Mouse (Mus musculus): Measurements from ENCODE around the gene Yipf6.
"Not testable (repeated sequence)": the region's sequence is repeated elsewhere in the genome, so short reads cannot be mapped to it uniquely, and the experiment has no call there.

Yipf6 gene

DNA sequence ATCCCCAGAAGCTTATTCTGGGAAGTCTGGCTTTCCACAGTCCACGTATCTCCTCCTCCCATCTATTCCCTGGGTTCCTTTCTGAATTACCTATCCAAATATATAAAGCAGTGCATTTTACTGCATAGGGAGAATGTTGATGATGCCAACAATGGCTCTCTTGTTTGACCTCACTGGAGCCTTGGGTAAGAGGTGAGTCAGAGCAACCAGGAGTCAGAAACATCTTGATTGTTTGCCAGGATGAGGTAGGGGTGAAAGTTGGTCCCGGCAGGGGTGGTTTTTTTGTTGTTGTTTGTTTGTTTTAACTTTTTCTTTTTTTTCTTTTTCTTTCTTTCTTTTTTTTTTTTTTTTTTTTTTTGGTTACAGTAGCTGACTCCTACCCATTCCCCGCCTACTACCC is at the start of gene Yipf6:
Gene Yipf6, plus strand, starts transcription at position 216 of the 400 bp plus-strand sequence.
- DNase-seq (ENCODE audit: extremely low read depth, low read depth): no peak

DNA sequence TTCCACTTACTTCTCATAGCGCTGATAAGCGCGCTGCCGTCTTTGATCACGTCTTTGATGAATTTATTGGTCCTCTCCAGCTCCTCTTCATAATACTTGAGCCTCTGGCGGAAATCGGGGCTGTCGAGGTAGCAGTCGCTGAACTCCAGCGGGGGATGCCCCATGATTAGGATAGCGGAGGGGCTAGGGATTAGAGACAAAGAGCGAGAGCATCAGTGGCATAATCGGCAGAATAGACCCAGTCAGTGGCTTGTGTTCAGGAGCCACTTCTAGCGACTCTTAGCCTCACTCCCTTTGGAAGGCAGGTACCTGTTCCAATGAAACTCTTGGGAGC is 46.1 kb upstream of the Yipf6 start:
- no peak for DNase-seq (ENCODE audit: extremely low read depth, low read depth)

DNA sequence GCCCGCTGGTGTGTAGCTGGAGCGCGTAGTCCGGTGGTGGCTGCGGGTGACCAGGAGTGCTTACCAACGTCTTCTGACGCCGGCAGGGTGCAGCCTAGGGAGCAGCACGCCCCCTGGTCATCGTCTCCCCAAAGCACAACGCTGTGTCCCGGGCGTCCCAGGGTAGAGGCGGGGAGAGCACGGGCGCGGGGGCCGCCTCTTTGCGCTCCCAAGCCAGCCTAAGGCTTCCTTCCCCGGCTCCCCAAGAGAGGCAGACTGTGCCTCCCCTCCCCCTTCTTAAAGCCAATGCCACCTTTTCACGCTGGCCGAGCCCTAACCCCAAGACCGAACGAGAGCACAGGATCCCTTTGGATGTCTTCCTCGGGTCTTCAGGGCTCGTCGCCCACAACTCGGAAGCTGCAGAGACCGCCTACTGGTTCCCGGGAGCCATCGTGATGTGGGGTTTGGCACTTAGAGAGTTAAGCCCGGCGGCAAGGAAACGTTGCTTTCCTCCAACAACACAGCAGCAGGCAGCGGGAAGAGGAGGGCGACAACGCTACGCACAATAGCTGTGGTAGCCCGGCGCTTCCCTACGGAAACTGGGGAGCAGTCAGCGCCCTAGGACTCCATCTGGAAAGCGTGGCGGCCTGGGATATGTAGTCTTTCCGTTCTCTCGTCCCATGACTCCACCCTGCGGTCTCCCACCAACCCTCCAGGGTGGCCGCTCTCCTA is 45.6 kb upstream of the Yipf6 start, which contains the start of gene Ophn1:
Gene Ophn1, minus strand, starts transcription at position 620 of the 711 bp plus-strand sequence.
- DNase-seq (ENCODE audit: extremely low read depth, low read depth): no peak

DNA sequence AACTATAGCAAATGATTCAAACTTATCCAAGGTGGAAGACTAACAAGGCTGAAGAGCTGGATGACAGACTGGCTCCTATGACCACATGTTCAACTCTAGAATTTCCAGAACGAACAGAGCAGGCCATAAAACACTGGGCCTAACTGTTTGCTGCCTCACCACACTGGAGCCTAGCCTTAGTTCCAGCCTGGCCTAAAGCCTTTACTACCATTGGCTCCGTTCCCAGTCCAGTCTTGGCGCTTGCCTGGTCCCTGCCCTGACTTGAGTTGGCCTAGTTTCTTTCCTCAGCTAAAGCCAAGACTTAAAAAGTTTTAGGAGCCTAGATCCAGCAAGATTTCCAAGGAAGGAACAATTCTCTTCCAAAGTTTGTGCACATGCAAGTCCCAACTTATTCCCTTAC is 37.8 kb upstream of the Yipf6 start:
- no peak for DNase-seq (ENCODE audit: extremely low read depth, low read depth)

DNA sequence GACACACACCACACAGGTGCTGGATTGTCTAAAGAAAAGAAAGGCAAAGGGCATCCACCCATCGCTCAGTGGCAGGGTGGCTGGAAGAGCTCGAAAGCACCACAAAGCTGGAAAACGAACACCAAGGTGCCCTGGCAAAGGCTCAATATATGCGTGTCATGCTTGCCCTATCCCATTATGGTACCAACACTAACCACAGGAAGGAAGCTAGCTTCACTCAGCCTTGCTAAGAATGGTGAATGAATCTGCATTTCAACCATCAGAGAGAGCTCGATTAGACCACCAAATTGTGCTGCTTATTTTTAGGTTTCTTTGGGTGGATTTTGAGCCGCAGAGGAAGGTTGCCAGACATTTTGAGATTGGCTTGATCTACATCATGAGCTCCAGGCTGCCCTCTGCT is 31.9 kb upstream of the Yipf6 start:
- no peak for DNase-seq (ENCODE audit: extremely low read depth, low read depth)

DNA sequence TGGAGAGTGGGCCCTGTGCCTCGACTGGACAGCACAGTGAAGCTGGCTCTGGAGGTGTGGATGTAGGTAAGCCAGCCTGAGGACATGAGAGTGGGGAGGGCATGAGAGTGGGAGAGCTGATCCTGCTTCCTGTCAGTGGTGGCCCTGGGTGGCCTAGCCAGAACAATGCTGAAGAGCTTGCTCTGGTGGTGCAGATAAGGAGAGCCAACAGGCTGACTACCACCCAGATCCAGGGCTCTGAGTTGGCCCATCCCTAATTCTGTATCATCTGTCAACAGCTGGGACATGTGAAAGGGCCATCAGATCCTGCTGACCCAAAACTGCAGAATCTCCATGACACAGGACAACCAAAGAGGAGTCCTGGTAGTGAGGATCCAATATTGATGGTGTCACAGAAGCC is 27.2 kb upstream of the Yipf6 start:
- no peak for DNase-seq (ENCODE audit: extremely low read depth, low read depth)

DNA sequence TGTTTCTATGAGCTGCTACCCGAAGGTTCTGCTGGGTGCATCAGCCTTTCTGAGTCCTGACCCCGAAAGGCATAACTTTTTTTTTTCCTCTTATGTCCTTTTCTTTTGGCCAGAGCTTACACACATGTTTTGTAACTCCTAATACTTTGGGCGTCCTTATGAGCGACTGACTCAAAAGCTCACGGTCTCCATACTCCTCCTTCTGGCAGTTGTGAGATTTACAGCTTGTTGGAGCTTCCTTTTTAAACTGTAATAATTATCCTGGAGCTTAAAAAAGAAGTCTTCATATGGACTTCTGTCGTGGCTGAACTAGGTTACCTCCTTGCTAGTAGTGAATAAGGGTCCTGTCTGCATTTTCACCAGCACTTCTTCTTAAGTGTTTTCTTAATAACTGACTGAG is 16.7 kb upstream of the Yipf6 start:
- peak; percentile 50 for DNase-seq (ENCODE audit: extremely low read depth, low read depth)

DNA sequence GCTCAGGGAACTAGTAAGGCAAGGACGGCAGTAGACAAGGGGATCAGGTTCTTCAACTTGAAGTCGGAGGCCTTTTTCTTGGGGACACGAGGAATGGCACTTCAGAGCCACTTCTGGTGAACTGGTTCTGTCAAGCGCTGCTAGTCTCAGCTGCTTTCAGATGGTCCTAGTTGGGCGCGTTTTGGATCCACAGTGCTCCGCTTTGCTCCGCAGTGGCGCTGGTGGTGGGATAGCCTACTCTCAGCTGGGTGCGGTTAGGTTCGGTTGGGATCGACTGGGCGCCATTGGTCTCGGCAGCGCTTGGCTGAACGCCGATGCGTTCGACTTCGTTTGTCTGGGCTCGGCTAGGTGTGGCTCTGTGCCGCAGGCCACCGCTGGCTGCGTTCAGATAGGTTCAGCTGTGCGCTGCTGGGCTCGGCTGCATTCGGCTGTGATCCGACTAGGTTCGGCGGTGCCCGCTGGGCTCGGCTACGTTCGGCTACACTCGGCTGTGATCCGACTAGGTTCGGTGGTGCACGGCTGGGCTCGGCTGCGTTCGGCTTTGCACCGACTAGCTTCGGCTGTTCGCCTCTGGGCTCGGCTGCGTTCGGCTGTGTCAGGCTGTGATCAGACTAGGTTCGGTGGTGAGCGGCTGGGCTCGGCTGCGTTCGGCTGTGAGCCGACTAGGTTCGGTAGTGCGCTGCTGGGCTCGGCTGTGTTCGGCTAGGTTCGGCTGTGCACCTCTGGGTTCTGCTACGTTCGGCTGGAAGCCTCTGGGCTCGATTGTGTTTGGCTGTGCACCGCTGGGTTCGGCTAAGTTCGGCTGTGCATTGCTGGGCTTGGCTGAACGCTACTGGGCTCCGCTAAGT is 815 bp downstream of the Yipf6 start:
- DNase-seq (ENCODE audit: extremely low read depth, low read depth): peak; percentile 73

DNA sequence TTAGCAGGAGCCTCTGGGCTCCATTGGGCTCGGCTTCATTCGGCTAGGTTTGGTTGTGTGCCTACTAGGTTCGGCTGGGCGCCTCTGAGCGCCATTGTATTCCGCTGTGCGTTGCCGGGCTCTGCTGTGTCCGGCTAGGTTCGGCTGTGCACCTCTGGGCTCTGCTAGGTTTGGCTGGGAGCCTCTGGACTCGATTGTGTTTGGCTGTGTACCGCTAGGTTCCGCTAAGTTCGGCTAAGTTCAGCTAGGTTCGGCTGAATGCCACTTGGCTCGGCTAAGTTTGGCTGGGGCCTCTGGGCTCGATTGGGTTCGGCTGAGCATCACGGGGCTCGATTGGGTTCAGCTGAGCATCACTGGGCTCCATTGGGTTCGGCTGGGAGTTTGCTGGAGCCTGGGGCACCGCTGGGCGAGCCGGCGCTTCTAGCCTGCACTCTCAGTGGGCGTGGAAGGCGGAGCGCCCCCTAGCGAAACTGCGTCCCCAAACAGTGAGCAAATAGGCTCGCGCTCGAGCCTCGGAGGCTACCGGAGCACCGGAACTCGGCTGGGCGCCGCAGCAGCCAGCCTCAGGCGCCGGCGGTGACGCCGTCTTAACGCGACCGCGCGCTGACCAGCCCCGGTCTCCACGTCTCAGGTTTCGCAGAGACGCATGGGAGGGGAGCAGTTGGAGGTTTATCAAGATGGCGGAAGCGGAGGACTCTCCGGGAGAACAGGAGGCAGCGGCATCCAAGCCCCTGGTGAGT is 1.6 kb downstream of the Yipf6 start:
- DNase-seq (ENCODE audit: extremely low read depth, low read depth): peak; percentile 79

DNA sequence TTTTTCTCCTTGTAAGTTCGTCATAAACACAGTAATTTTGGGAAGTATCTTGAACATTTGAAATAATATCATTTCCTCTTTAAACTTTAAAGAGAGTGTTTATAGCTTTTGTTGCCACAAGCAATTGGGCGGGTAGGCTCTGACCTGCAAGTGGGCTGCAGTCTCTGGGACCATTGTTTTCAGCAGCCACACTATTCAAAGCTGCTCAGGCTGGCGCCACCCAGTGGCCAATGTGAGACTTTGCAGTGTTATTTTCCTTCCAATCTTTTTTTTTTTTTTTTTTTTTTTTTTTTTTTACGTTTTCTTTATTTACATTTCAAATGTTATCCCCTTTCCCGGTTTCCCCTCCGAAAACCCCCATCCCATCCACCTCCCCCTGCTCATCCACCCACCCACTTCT is 17.8 kb downstream of the Yipf6 start:
- DNase-seq (ENCODE audit: extremely low read depth, low read depth): peak; percentile 29

DNA sequence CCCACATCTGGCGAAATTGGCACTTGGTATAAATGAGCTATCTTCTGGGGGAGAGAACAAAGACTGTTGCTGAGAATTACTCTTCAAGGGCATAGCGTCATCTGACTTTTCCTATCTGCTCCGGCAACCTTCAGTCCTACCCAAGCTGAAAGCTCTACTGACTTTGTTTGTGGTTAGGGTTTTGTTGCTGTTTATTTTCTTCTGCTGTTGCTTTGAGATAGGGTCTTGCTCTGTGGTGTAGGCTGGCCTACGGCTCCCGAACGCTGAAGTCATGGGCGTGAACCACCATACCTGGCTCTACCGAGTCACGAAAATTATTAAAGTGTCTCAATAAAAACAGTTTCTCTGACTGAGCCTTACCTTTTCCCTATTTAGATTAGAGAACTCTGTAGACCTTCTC is 22.2 kb downstream of the Yipf6 start:
- DNase-seq (ENCODE audit: extremely low read depth, low read depth): no peak

DNA sequence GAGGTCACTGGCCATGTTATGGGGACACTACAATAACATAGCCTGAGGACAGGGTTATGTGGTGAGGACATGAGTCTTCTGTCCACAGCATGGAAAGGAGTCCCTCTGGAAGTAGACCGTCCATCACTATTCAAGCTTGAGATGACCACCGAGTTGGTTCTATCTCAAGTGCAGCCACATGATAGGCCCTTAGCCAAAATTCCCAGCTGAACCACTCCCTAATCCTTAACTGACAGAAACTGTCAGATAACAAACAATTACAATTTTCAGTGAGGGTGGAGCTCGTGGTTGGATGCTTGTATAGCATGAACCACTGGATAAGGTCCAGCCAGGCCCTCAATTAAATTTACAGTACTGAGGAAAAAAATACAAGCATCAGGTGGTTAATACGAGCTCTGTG is 22.9 kb downstream of the Yipf6 start:
- no peak for DNase-seq (ENCODE audit: extremely low read depth, low read depth)

DNA sequence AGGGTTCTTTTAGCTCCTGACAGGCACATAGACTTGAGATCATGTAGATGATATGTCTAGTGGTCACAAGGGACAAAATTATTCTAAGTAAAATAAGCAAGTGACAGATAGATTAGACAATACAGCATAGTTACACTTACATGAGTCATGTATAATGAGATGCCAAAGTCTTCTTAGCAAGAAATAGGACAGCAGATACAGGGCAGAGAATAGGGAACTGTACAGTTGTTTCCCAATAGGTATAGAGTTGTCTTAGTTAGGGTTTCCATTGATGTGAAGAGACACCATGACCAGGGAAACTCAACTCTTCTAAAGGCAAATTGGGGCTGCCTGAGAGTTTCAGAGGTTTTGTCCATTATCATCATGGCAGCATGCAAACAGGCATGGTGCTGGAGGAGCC is 27.6 kb downstream of the Yipf6 start:
- no peak for DNase-seq (ENCODE audit: extremely low read depth, low read depth)

DNA sequence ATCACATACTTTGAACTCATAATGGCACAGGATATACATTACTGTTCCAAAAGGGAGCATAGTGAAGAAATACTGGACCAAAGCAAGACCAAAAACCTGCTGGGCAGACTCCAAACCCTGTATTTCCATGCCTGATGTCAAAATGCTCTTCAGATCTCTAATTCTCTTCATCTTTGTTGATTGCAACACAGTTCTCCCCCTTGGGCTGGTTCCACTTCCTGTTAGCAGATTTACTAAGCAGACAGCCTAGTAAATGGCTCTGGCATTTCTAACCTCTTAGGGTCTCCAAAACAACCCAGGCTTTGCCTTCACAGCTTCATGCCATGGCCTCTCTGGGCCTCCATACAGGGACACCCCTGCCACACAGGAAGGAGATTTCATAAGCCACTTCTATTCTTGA is 28.4 kb downstream of the Yipf6 start:
- no peak for DNase-seq (ENCODE audit: extremely low read depth, low read depth)

DNA sequence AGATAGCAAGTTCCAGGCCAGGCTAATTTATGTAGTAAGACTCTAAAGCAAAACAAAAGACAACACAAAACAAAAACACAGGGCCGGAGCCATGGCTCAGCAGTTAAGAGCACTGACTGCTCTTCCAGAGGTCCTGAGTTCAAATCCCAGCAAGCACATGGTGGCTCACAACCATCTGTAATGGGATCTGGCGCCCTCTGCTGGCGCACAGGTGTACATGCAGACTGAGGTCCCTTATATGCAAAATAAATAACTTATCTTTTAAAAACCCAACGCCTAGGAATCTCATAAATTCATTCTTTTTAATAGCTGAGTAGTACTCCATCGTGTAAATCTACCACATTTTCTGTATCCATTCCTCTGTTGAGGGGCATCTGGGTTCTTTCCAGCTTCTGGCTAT is 50.5 kb downstream of the Yipf6 start:
- not testable (repeated sequence) for DNase-seq (ENCODE audit: extremely low read depth, low read depth)

DNA sequence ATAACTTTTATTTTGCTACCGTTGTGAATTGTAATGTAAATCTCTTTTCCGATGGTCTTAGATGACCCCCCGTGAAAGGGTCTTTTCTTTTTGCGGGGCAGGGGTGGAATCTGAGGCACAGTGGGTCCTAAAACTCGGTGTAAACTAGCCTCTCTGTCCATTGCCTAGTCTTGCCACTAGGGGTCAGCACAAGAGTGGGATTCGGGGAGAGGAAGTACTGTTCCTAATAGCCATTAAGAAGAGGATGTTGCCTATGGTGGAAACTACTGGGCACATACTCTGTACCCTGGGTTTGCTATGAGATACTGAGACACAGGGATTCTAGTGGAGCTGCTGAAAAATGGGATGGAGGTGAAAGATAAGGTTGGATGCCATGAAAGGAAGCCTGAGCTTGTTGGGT is 53.5 kb downstream of the Yipf6 start:
- peak; percentile 51 for DNase-seq (ENCODE audit: extremely low read depth, low read depth)
